Mouse (Mus musculus) embryonic facial prominence, embryonic 12.5 days (tissue): Measurements from ENCODE around the gene Carmil1. TPM values are rescaled to one million over a fixed set of nuclear protein-coding genes. Genes with fewer than 3 reads are reported as not detected.

Experiments
- ATAC-seq: fragments of 200-750 bp; cut with Nextera tagmentation; 2 replicates; pipeline ENCODE4 v1.8.0; 2017; ENCODE audit not compliant: insufficient number of reproducible peaks, insufficient read depth, low FRiP score, low TSS enrichment
- H3K27ac ChIP-seq: fragments of 300-500 bp; sonication (generic); 2 replicates; pipeline ENCODE4 v1.5.1; 2016; ENCODE audit warnings: mild to moderate bottlenecking
- H3K27me3 ChIP-seq: fragments of 300-500 bp; sonication (generic); 2 replicates; pipeline ENCODE4 v1.6.1; 2016; ENCODE audit warnings: mild to moderate bottlenecking, moderate library complexity
- H3K36me3 ChIP-seq: fragments of 300-500 bp; sonication (generic); 2 replicates; pipeline ENCODE4 v1.6.1; 2016; ENCODE audit warnings: mild to moderate bottlenecking
- H3K4me1 ChIP-seq: fragments of 300-500 bp; sonication (generic); 2 replicates; pipeline ENCODE4 v1.6.1; 2016
- H3K4me2 ChIP-seq: fragments of 300-500 bp; sonication (generic); replicated peaks from 2 replicates; pipeline ENCODE4 v1.6.1; 2016; ENCODE audit warnings: mild to moderate bottlenecking, moderate library complexity
- H3K4me3 ChIP-seq: fragments of 300-500 bp; sonication (generic); 2 replicates; pipeline ENCODE4 v1.5.1; 2016; ENCODE audit warnings: mild to moderate bottlenecking
- H3K9ac ChIP-seq: fragments of 300-500 bp; sonication (generic); 2 replicates; pipeline ENCODE4 v1.6.1; 2016; ENCODE audit warnings: mild to moderate bottlenecking, moderate library complexity
- H3K9me3 ChIP-seq: fragments of 300-500 bp; sonication (generic); 2 replicates; pipeline ENCODE4 v1.6.1; 2016; ENCODE audit warnings: mild to moderate bottlenecking, moderate library complexity
- WGBS: fragments of 180-500 bp; shearing (Covaris S2); methylation state at CpG from one replicate; pipeline ENCODE4 v1.1.7; 2016; 5-methylcytosine and 5-hydroxymethylcytosine counted together
- polyA plus RNA-seq: library from polyadenylated mRNA; unstranded; fragments of >200 nt; fragmentation: Nextera tagmentation; extraction: Ambion mirVana; gene quantifications from 2 replicates; pipeline ENCODE4 v1.2.1, GENCODE M21; 2016

The Carmil1 gene
- polyA plus RNA-seq, 1 experiment from 2014 or later = 40.1 TPM

DNA sequence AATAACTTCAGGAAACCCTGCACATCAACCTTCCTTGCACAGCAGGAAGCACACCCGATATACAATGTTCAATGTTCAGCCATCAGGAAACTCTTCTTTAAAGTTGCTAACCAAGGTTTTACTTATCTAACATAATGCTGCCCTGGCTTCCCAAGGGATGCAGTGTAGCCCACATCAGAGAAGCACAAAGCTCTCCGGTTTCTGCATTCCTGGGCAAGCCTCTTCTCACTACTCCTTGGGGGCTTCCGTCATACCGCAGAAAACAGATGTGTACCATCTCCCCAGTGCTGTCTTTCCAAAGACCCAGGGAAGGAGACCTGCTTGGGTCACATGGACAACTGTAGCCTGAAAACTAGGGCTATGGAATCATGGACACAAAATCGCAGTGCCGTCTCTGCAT lies 47.8 kb downstream of the Carmil1 start:
- Histone ChIP-seq H3K4me1 (peaks cover 13% of the 10 kb centered on the region), H3K36me3 (no peaks in the 10 kb centered on the region), H3K9ac (no peak overlapping the region; the same call in 1 of the 2 replicates), H3K4me2 (no peak overlapping the region), H3K27me3 (no peaks in the 10 kb centered on the region), H3K9me3 (no peaks in the 10 kb centered on the region), H3K4me3 (no peak overlapping the region), H3K27ac (no peak overlapping the region)
- no peak for ATAC-seq
- WGBS = 54% methylated on average over 6 of the region's 6 CpGs

GRCm38 (mm10) chr13:24231746-24232483 lies 48.7 kb downstream of the Carmil1 start:
- Histone ChIP-seq H3K4me1 (peaks cover 13% of the 10 kb centered on the region), H3K27me3 (no peaks in the 10 kb centered on the region), H3K9me3 (no peaks in the 10 kb centered on the region), H3K4me3 (no peak overlapping the region), H3K4me2 (no peak overlapping the region), H3K9ac (no peak overlapping the region), H3K36me3 (no peaks in the 10 kb centered on the region), H3K27ac (no peak overlapping the region)
- no peak for ATAC-seq
- 77% methylated on average over 10 of the region's 10 CpGs for WGBS

GRCm38 (mm10) chr13:24231146-24231545 lies 49.4 kb downstream of the Carmil1 start:
- Histone ChIP-seq H3K36me3 (no peaks in the 10 kb centered on the region), H3K4me2 (no peak overlapping the region), H3K9ac (no peak overlapping the region), H3K27ac (no peak overlapping the region), H3K9me3 (0 out of 2 replicates have a peak, but pooled peaks cover under 1% of the 10 kb centered on the region), H3K27me3 (no peaks in the 10 kb centered on the region), H3K4me1 (peaks cover 13% of the 10 kb centered on the region), H3K4me3 (no peak overlapping the region)
- ATAC-seq = no peak
- 86% methylated on average over 2 of the region's 2 CpGs for WGBS

GRCm38 (mm10) chr13:24230541-24231095 lies 50.0 kb downstream of the Carmil1 start:
- Histone ChIP-seq H3K4me3 (no peak overlapping the region), H3K4me1 (peaks cover 13% of the 10 kb centered on the region), H3K4me2 (no peak overlapping the region), H3K9ac (no peak overlapping the region), H3K36me3 (no peaks in the 10 kb centered on the region), H3K27me3 (no peaks in the 10 kb centered on the region), H3K27ac (no peak overlapping the region), H3K9me3 (0 out of 2 replicates have a peak, but pooled peaks cover 4% of the 10 kb centered on the region)
- 87% methylated on average over 4 of the region's 4 CpGs for WGBS
- no peak for ATAC-seq

DNA sequence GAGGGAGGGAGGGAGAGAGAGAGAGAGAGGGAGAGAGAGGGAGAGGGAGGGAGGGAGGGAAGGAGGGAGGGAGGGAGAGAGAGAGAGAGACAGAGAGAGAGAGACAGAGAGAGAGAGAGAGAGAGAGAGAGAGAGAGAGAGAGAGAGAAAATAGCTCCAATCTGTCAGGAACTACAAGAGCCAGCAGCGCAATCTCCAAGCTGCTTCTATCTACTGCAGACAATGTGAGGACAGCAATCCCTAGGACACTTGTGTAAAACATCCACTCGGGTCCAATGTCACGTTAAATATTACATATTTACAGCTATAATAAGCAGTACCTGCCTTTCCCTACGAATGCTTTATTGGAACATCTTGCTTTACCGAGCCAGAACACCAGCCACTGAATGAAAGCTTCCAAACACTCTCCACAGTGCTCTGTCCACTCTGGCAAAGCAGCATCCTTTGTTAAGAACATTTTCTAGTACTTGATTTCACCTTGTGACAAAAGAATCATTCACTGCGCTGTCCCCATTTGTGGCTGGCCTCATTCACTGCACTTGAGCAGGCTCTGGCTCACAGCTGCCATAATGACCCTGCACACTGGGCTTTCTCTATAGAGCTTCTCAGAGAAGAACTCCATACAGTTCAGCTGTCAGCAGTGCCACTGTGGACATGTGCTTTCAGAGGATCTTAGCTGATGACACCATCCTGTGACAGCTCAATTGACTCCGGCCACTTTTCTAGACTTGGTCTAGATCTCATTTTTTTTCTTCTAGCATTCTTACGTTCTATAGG lies 57.0 kb downstream of the Carmil1 start:
- 79% methylated on average over 8 of the region's 8 CpGs for WGBS
- H3K9me3 ChIP-seq = 0 out of 2 replicates have a peak, but pooled peaks cover 4% of the 10 kb centered on the region
- no peaks in the 10 kb centered on the region for H3K36me3 ChIP-seq
- H3K4me3 ChIP-seq = no peak overlapping the region
- H3K9ac ChIP-seq = no peak overlapping the region
- no peak for ATAC-seq
- H3K4me1 ChIP-seq = 0 out of 2 replicates have a peak, but pooled peaks cover 4% of the 10 kb centered on the region
- no peaks in the 10 kb centered on the region for H3K27me3 ChIP-seq
- H3K27ac ChIP-seq = no peak overlapping the region
- H3K4me2 ChIP-seq = no peak overlapping the region

DNA sequence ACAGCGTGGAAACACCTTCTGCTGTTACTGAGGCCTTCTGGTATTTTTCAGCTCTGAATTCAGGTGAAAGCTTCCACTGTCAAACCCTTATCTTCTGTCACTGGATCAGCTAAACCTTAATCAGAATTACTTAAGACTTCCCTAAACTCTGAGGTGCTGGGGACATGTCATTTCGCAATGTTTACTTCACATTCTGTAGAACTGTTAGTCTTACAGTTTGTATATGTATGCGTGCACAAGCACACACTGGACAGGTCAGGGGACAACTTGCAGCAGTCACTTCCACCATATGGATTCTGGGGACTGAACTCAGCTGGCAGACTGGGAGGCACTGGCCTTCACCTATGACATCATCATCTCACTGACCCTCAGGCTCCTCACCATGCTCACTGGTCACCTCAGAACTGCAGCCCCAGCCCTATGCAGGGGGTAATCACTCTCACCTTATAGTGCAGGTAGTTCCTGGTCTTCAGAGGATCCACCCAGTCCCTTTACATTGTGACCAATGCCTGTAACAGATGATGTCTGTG lies 60.1 kb downstream of the Carmil1 start:
- Histone ChIP-seq H3K36me3 (no peaks in the 10 kb centered on the region), H3K9ac (no peak overlapping the region), H3K9me3 (no peaks in the 10 kb centered on the region), H3K4me1 (0 out of 2 replicates have a peak, but pooled peaks cover 4% of the 10 kb centered on the region), H3K27me3 (no peaks in the 10 kb centered on the region), H3K27ac (no peak overlapping the region), H3K4me3 (no peak overlapping the region), H3K4me2 (no peak overlapping the region)
- no peak for ATAC-seq
- WGBS = 76% methylated on average over 3 of the region's 3 CpGs

DNA sequence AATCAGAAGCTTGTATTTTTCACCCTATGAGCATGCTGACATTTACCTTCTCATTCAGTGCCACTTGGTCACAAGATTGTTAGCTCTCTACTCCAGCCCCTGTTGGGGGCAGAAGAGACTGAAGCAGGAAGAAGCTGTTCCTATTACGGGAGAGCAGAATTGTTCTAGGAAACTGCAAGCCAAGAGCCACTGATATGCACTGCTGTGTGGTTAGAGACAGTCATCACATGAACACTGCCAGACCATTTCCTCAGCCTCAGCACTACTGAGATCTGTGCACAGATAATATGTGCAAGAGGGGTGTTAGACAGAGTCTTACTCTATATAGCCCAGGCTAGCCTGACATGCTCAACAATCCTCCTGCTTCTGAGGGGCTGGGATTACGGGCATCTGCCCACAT lies 69.4 kb downstream of the Carmil1 start:
- Histone ChIP-seq H3K27ac (no peak overlapping the region), H3K4me1 (no peaks in the 10 kb centered on the region), H3K4me2 (no peak overlapping the region), H3K36me3 (no peaks in the 10 kb centered on the region), H3K27me3 (no peaks in the 10 kb centered on the region), H3K9ac (no peak overlapping the region), H3K4me3 (no peak overlapping the region), H3K9me3 (no peaks in the 10 kb centered on the region)
- WGBS = 77% methylated on average over 2 of the region's 2 CpGs
- no peak for ATAC-seq

DNA sequence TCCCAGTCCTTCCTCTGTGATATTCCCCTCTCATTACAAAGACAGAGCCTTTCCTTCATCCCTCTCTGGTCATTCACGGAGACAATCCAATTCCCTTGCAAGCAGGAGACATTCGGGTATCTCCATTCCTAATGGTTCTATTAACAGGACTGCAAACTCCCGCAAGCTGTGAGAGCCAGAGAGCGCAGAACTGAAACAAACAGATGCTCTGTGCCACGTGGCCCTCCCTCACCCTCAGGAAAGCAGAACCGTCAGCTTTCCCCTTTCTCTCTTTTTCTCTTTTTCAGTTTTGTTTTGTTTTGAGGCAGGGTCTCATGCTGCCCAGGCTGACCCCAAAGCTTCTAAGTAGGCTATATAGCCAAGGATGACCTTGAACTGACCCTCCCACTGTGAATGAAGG lies 74.5 kb downstream of the Carmil1 start:
- Histone ChIP-seq H3K27ac (no peak overlapping the region), H3K4me3 (no peak overlapping the region), H3K9ac (no peak overlapping the region), H3K4me1 (peaks cover 23% of the 10 kb centered on the region), H3K4me2 (no peak overlapping the region), H3K9me3 (no peaks in the 10 kb centered on the region), H3K36me3 (no peaks in the 10 kb centered on the region), H3K27me3 (no peaks in the 10 kb centered on the region)
- WGBS = 68% methylated on average over 6 of the region's 6 CpGs
- ATAC-seq = no peak

DNA sequence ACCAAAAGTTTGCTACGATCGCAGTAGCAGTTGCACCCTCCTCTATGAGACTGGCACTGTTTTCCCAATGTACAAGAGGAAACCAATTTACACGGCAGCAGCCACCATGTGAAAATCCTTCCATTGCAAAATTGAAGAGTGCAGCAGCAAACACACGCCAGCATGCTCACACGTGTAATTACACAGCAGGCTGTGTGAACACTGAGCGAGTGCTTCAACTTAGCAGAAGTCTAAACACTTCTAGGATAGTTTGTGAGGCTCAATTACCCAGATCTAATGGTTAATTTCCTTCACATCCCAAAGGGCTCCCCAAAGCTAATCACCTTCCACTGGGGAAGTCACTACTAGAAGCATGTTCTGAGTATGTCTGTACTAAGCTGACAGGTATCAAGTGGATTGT lies 78.3 kb downstream of the Carmil1 start:
- Histone ChIP-seq H3K4me3 (no peak overlapping the region), H3K9ac (no peak overlapping the region), H3K4me2 (no peak overlapping the region), H3K36me3 (no peaks in the 10 kb centered on the region), H3K9me3 (no peaks in the 10 kb centered on the region), H3K27ac (no peak overlapping the region), H3K4me1 (peaks cover 40% of the 10 kb centered on the region), H3K27me3 (no peaks in the 10 kb centered on the region)
- 66% methylated on average over 6 of the region's 6 CpGs for WGBS
- ATAC-seq = no peak

DNA sequence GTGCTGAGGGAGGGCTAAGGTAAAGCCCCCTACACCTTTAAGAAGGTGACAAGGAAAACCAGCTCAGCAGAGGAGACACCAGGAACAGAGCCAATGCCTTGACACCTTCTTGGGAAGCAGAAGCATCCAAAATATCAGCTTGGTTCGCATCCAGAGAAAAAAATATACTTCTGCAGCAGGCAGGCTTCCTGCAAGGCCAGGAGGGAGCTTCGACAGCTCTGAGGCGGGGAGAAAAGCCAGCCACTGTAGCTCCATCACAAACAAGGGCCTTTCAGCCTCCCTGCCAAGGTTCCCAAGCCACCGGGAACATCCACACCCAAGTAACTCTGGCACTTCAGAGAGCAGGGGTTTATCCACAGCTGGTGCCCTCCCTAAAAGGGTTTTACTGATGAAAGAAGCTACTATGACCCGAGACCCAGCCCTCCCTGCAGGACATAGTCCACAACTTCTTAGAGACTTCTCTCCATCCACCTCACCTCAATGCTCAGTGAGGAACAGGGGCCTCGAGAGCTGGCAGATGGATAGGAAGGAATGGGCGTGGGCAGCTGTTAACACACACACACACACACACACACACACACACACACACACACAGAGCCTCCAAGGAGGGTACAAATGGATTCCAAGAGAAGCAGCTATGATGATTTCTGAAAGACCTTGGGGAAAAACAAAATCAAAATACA lies 80.6 kb downstream of the Carmil1 start:
- Histone ChIP-seq H3K4me1 (peaks cover 40% of the 10 kb centered on the region), H3K27ac (no peak overlapping the region), H3K4me3 (no peak overlapping the region), H3K4me2 (no peak overlapping the region), H3K9ac (no peak overlapping the region), H3K36me3 (no peaks in the 10 kb centered on the region), H3K9me3 (no peaks in the 10 kb centered on the region), H3K27me3 (no peaks in the 10 kb centered on the region)
- 48% methylated on average over 7 of the region's 7 CpGs for WGBS
- ATAC-seq = no peak

DNA sequence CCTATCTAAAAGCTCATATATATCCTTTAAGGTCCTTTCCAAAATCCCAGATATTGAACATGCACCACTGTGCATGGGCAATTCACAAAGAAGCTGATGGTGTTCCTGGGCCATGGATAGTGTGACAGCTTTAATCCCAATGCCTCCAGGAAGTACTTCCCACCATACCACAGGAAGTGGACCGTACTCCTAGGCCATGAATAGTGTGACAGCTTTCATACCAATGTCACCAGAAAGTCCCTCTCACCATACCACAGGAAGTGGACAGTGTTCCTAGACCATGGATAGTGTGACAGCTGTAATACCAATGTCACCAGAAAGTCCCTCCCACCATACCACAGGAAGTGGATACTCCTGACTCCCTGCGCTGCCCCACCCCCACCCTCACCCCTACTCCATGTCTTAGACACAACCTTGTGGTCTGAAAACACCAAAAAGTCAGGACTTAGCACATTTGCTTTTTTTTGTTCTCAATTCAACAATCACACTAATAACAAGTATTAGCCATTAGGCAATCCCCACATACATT lies 82.1 kb downstream of the Carmil1 start:
- Histone ChIP-seq H3K4me1 (peaks cover 38% of the 10 kb centered on the region), H3K4me3 (no peak overlapping the region)
- WGBS = 82% methylated on average over 2 of the region's 2 CpGs

More for the DNA sequence above, 82.1 kb downstream of the Carmil1 start:
- Histone ChIP-seq H3K36me3 (no peaks in the 10 kb centered on the region), H3K27ac (no peak overlapping the region), H3K9me3 (peaks cover 4% of the 10 kb centered on the region; the same call in 1 of the 2 replicates), H3K9ac (no peak overlapping the region), H3K27me3 (no peaks in the 10 kb centered on the region), H3K4me2 (no peak overlapping the region)
- no peak for ATAC-seq
